Mouse (Mus musculus) kidney, postnatal 10 days (tissue): ENCODE measurements around the gene Med6.
"Not testable (repeated sequence)": the region's sequence is repeated elsewhere in the genome, so short reads cannot be mapped to it uniquely, and the experiment has no call there.

Experiments used
- DNase-seq: peaks from one replicate; pipeline ENCODE4 v3.0.0; 2021; ENCODE audit warnings: mixed read lengths

Med6 gene

DNA sequence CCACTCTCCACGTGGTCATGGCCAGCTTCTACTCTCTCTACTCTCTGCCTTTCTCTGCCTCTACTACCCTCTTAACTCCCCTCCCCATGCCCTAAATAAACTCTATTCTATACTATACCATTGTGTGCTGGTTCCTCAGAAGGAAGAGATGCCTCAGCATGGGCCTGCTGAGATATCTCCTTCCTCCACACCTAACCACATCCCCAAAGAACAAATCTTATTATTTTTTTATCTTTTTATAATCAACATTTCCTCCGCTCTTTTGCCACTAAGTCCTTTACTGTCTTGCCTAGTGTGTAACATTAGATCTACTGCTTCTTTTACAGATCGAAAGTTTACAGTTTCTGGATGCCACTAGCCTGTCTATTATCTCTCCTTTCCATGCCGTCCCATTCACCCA, 47.6 kb downstream of the Med6 start:
- DNase-seq = no peak

GRCm38 (mm10) chr12:81533029-81533419, 61.8 kb downstream of the Med6 start:
- no peak for DNase-seq

DNA sequence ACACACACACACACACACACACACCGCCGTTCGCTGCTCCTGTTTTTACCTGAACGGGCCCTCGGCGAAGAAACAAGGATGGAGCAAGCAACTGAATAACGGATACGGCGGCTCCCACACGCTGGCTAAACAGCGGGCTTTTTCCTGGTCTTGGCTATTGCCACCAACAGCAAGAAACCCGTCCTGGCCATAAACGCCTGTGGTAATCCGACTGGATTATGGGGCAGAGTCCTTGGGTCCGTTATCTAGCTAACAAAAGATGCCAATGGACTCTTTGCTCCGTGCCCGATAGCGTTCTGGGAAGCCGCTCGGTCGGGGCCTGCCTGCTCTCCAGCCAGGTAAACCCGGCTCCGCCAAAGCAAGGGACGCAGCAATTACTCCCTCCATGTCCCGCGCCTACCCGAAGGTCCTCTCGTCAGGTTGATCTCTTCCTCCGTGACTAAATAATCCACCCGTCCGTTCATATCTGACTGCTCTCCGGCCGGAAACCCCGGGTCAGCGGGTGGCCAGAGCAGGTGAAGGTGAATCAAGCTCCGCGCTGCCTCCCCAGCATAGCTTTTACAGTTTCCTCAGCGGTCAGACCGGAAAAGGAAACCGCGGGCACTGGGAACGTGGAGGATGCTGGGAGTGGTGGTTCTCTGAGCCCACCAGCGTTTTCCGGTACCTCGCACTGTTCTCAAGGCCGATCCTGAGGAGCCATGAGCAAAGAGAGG, 62.3 kb downstream of the Med6 start, which contains the start of the genes Gm20498 and Synj2bp:
Gm20498 (minus strand) TSS at position 590 of the 713 bp plus-strand sequence.
Synj2bp (minus strand) TSS at position 596 of the 713 bp plus-strand sequence.
- peak; percentile 90 for DNase-seq

- not testable (repeated sequence) for DNase-seq
Measured at GRCm38 (mm10) chr12:81530587-81530986, 64.2 kb downstream of the Med6 start.
